Mouse (Mus musculus) left cerebral cortex, adult 9 months (tissue): Measurements from ENCODE around the gene Kcnn1.
A peak's percentile ranks its signal among the peaks of the same experiment; 100 is the strongest.

ENCODE experiments used
- DNase-seq, 2 experiments: peaks; one replicate each; pipeline ENCODE4 v3.0.0; 2022; ENCODE audit warnings: low spot score in 2 of 2

The Kcnn1 gene

GRCm38 (mm10) chr8:70792700-70793099, 70.4 kb downstream of the Kcnn1 start:
- peak in 1 of 2 experiments; percentile 81 for DNase-seq
